Mouse (Mus musculus): Measurements from ENCODE around the gene Gm20831. TPM values are rescaled to one million over a fixed set of nuclear protein-coding genes. Genes with fewer than 3 reads are reported as not detected.

Gene Gm20831
- polyA plus RNA-seq (2012; rRNA removed) = not detected in 2 replicates

DNA sequence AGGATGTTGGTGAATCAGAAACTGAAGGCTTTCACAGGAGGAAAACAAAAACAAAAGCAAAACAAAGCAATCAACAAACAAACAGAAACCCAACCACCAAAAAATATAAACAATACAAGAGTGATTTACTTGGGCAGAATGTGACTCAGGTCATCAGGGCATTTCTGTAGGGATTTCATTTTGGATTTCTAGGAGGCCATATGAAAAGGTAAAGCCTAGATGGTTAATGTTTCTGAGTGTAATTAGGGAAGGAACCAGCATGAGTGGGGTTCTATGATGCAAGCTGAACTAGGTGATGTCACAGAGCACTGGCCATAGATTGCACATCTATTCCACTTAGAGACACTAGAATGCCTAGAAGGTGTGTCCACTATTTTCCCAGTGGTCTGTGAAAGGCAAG lies at the start of gene Gm20831, which contains the start of gene Gm20772:
TSS of gene Gm20831 (plus strand) at position 301 of the 400 bp plus-strand sequence.
TSS of gene Gm20772 (plus strand) at position 301 of the 400 bp plus-strand sequence.

DNA sequence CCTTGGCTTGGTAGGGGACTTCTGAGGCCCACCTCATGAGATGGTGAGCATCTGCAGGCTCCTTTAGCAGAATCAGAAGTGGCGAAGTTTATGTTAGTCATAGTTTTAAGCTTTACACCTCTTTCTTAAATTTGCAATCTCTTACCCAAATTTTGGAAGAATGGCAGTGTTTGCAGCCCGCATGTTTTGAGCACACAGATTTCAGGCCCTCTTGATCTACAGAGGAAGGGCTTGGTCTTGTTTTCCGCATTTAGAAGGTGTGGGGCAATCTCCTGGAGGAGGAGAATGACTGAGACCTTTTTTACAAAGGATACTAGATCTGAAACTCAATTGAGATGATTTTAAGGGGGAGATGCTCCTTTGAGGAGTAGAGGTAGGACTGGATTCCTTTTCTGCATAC lies 28.4 kb upstream of the Gm20831 start, which contains the start of gene Gm21904:
TSS of gene Gm21904 (minus strand) at position 101 of the 400 bp plus-strand sequence.

DNA sequence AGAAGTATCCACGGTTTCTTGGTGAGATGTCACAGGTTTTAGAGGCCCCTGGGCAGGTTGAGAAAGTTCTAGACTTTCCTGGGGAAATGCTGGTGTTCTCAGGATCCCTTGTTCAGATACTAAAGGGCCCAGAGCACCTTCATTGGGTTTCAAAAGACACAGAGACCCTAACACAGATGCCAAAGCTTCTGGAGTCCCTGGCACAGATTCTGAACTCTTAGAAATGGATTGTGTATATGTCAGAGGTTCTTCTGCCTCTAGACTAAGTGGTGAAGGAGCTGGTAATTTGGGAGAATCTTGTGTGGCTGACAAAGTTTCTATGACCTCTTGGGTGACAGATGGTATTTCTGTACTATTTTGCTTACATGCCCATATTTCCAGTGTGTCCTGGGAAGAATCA lies 62.7 kb downstream of the Gm20831 start, which contains the start of gene Srsy:
TSS of gene Srsy (minus strand) at position 101 of the 400 bp plus-strand sequence.

Other genes with a start within 250 kb of the Gm20831 start
- not detected in 2 replicates for gene Gm21904, start 28.5 kb upstream of the Gm20831 start, polyA plus RNA-seq (2012; rRNA removed)
- not detected in 2 replicates for gene Gm20772, start within 50 bp of the Gm20831 start, polyA plus RNA-seq (2012; rRNA removed)
- gene Srsy, start 62.6 kb downstream of the Gm20831 start, polyA plus RNA-seq (2012; rRNA removed) = not detected in 2 replicates
- gene Gm21764, start 187.1 kb downstream of the Gm20831 start, polyA plus RNA-seq (2012; rRNA removed) = not detected in 2 replicates
- gene Ssty1, start 214.4 kb downstream of the Gm20831 start, polyA plus RNA-seq (2012; rRNA removed) = not detected in 2 replicates

Measured in stomach, adult 2 months (tissue).